Mouse (Mus musculus) ES-E14 (cell line): Measurements from ENCODE around the gene Msln.

Experiments
- CHD2 ChIP-seq: IDR thresholded peaks from 2 replicates; pipeline ENCODE4 v1.6.1; 2014; ENCODE audit warnings: mild to moderate bottlenecking, low read depth, low read length, inconsistent platforms
- HCFC1 ChIP-seq: IDR thresholded peaks from 2 replicates; pipeline ENCODE4 v1.6.1; 2012; ENCODE audit warnings: low read length, inconsistent platforms, borderline replicate concordance; ENCODE audit not compliant: insufficient read depth
- MAFK ChIP-seq: IDR thresholded peaks from 2 replicates; pipeline ENCODE4 v1.6.1; 2014; ENCODE audit warnings: mild to moderate bottlenecking, low read depth, low read length, inconsistent platforms; ENCODE audit not compliant: insufficient read depth
- ZC3H11A ChIP-seq: IDR thresholded peaks from 2 replicates; pipeline ENCODE4 v1.6.1; 2012; ENCODE audit warnings: low read depth, mild to moderate bottlenecking, inconsistent platforms, low read length, borderline replicate concordance

GRCm38 (mm10) chr17:25715627-25716026, 38.6 kb downstream of the Msln start:
- TF ChIP-seq MAFK (no peak), CHD2 (no peak), ZC3H11A (no peak), HCFC1 (no peak)
